Mouse (Mus musculus): ENCODE results near the gene Thsd4. TPM values are rescaled to one million over a fixed set of nuclear protein-coding genes. Genes with fewer than 3 reads are reported as not detected.

Thsd4 gene
- polyA plus RNA-seq, 1 experiment from 2014 or later, result 3.4 TPM

- Histone ChIP-seq H3K9me3 (ENCODE audit: low read length) (no peaks in the 10 kb centered on the region), H3K27ac (ENCODE audit: low read length) (no peak overlapping the region), H3K4me3 (ENCODE audit: low read depth, low read length) (peak overlapping the region; percentile 53; the same call in 1 of the 2 replicates), H3K36me3 (ENCODE audit: insufficient read depth, low read length) (no peaks in the 10 kb centered on the region), H3K27me3 (replicated peaks; ENCODE audit: insufficient read depth, low read length) (peaks cover 4% of the 10 kb centered on the region), H3K9ac (replicated peaks; ENCODE audit: low read depth) (0 out of 2 replicates have a peak overlapping the region, but pooled peaks have one; percentile 12), H3K4me2 (replicated peaks; ENCODE audit: low read depth, low read length) (peak overlapping the region; percentile 98), H3K4me1 (ENCODE audit: insufficient read depth, low read depth, low read length) (no peaks in the 10 kb centered on the region)
- WGBS, result 44% methylated on average over 5 of the region's 5 CpGs
- DNase-seq (ENCODE audit: low spot score) (no peak), ATAC-seq (no peak)
- TF ChIP-seq CTCF (IDR thresholded peaks at IDR 0.05), result no peak
- TF ChIP-seq EP300 (IDR thresholded peaks at IDR 0.05), result no peak
These were observed 703 bp downstream of the Thsd4 start for GRCm38 (mm10) chr9:60521143-60521542.

GRCm38 (mm10) chr9:60519601-60520000 lies 2.2 kb downstream of the Thsd4 start:
- no peak overlapping the region for H3K9ac ChIP-seq (replicated peaks; ENCODE audit: low read depth)
- no peak for ATAC-seq
- 41% methylated on average over 3 of the region's 3 CpGs for WGBS
- no peak overlapping the region for H3K4me3 ChIP-seq (ENCODE audit: low read depth, low read length)
- H3K4me1 ChIP-seq (ENCODE audit: insufficient read depth, low read depth, low read length), result no peaks in the 10 kb centered on the region
- no peak for DNase-seq (ENCODE audit: low spot score)
- H3K9me3 ChIP-seq (ENCODE audit: low read length), result no peaks in the 10 kb centered on the region
- TF ChIP-seq EP300 (IDR thresholded peaks at IDR 0.05), result no peak
- TF ChIP-seq CTCF (IDR thresholded peaks at IDR 0.05), result no peak
- peaks cover 4% of the 10 kb centered on the region for H3K27me3 ChIP-seq (replicated peaks; ENCODE audit: insufficient read depth, low read length)
- H3K4me2 ChIP-seq (replicated peaks; ENCODE audit: low read depth, low read length), result no peak overlapping the region
- H3K27ac ChIP-seq (ENCODE audit: low read length), result no peak overlapping the region
- no peaks in the 10 kb centered on the region for H3K36me3 ChIP-seq (ENCODE audit: insufficient read depth, low read length)

- peaks cover 4% of the 10 kb centered on the region for H3K27me3 ChIP-seq (replicated peaks; ENCODE audit: insufficient read depth, low read length)
- no peak overlapping the region for H3K4me2 ChIP-seq (replicated peaks; ENCODE audit: low read depth, low read length)
- no peak overlapping the region for H3K9ac ChIP-seq (replicated peaks; ENCODE audit: low read depth)
- H3K27ac ChIP-seq (ENCODE audit: low read length), result no peak overlapping the region
- H3K9me3 ChIP-seq (ENCODE audit: low read length), result no peaks in the 10 kb centered on the region
- H3K36me3 ChIP-seq (ENCODE audit: insufficient read depth, low read length), result no peaks in the 10 kb centered on the region
- H3K4me3 ChIP-seq (ENCODE audit: low read depth, low read length), result no peak overlapping the region
- peak; percentile 22 for DNase-seq (ENCODE audit: low spot score)
- H3K4me1 ChIP-seq (ENCODE audit: insufficient read depth, low read depth, low read length), result no peaks in the 10 kb centered on the region
- no peak for TF ChIP-seq EP300 (IDR thresholded peaks at IDR 0.05)
- TF ChIP-seq CTCF (IDR thresholded peaks at IDR 0.05), result no peak
- peak; percentile 27; the same call in 1 of the 2 replicates for ATAC-seq
- 19% methylated on average over 3 of the region's 3 CpGs for WGBS
These were observed 3.6 kb downstream of the Thsd4 start for GRCm38 (mm10) chr9:60518216-60518615.

GRCm38 (mm10) chr9:60517148-60517547 lies 4.7 kb downstream of the Thsd4 start:
- DNase-seq (ENCODE audit: low spot score) (no peak), ATAC-seq (no peak)
- TF ChIP-seq CTCF (IDR thresholded peaks at IDR 0.05) (no peak), EP300 (IDR thresholded peaks at IDR 0.05) (no peak)
- H3K27ac ChIP-seq (ENCODE audit: low read length), result no peak overlapping the region
- no peaks in the 10 kb centered on the region for H3K36me3 ChIP-seq (ENCODE audit: insufficient read depth, low read length)
- H3K9me3 ChIP-seq (ENCODE audit: low read length), result no peaks in the 10 kb centered on the region
- no peak overlapping the region for H3K4me2 ChIP-seq (replicated peaks; ENCODE audit: low read depth, low read length)
- no peak overlapping the region for H3K9ac ChIP-seq (replicated peaks; ENCODE audit: low read depth)
- H3K4me1 ChIP-seq (ENCODE audit: insufficient read depth, low read depth, low read length), result no peaks in the 10 kb centered on the region
- peaks cover 4% of the 10 kb centered on the region for H3K27me3 ChIP-seq (replicated peaks; ENCODE audit: insufficient read depth, low read length)
- WGBS, result 58% methylated on average over 4 of the region's 4 CpGs
- no peak overlapping the region for H3K4me3 ChIP-seq (ENCODE audit: low read depth, low read length)

- no peak overlapping the region for H3K27ac ChIP-seq (ENCODE audit: low read length)
- H3K4me3 ChIP-seq (ENCODE audit: low read depth, low read length), result no peak overlapping the region
- TF ChIP-seq EP300 (IDR thresholded peaks at IDR 0.05) (no peak), CTCF (IDR thresholded peaks at IDR 0.05) (no peak)
- no peak overlapping the region for H3K4me2 ChIP-seq (replicated peaks; ENCODE audit: low read depth, low read length)
- H3K36me3 ChIP-seq (ENCODE audit: insufficient read depth, low read length), result no peaks in the 10 kb centered on the region
- ATAC-seq, result no peak
- H3K9me3 ChIP-seq (ENCODE audit: low read length), result no peaks in the 10 kb centered on the region
- DNase-seq (ENCODE audit: low spot score), result no peak
- 89% methylated on average over 4 of the region's 4 CpGs for WGBS
- no peak overlapping the region for H3K9ac ChIP-seq (replicated peaks; ENCODE audit: low read depth)
- H3K27me3 ChIP-seq (replicated peaks; ENCODE audit: insufficient read depth, low read length), result peaks cover 3% of the 10 kb centered on the region
- H3K4me1 ChIP-seq (ENCODE audit: insufficient read depth, low read depth, low read length), result no peaks in the 10 kb centered on the region
These were observed 5.5 kb downstream of the Thsd4 start for GRCm38 (mm10) chr9:60516379-60516778.

- Histone ChIP-seq H3K4me1 (ENCODE audit: insufficient read depth, low read depth, low read length) (no peaks in the 10 kb centered on the region), H3K27ac (ENCODE audit: low read length) (no peak overlapping the region), H3K4me2 (replicated peaks; ENCODE audit: low read depth, low read length) (no peak overlapping the region), H3K9me3 (ENCODE audit: low read length) (no peaks in the 10 kb centered on the region), H3K36me3 (ENCODE audit: insufficient read depth, low read length) (no peaks in the 10 kb centered on the region), H3K9ac (replicated peaks; ENCODE audit: low read depth) (no peak overlapping the region), H3K27me3 (replicated peaks; ENCODE audit: insufficient read depth, low read length) (no peaks in the 10 kb centered on the region), H3K4me3 (ENCODE audit: low read depth, low read length) (no peak overlapping the region)
- no peak for DNase-seq (ENCODE audit: low spot score)
- WGBS, result 34% methylated on average over 11 of the region's 11 CpGs
- TF ChIP-seq CTCF (IDR thresholded peaks at IDR 0.05) (no peak), EP300 (IDR thresholded peaks at IDR 0.05) (no peak)
- ATAC-seq, result no peak
These were observed 8.5 kb downstream of the Thsd4 start for GRCm38 (mm10) chr9:60513329-60513788.

- no peaks in the 10 kb centered on the region for H3K4me1 ChIP-seq (ENCODE audit: insufficient read depth, low read depth, low read length)
- WGBS, result 61% methylated on average over 6 of the region's 6 CpGs
- ATAC-seq (no peak), DNase-seq (ENCODE audit: low spot score) (no peak)
- no peak overlapping the region for H3K27ac ChIP-seq (ENCODE audit: low read length)
- no peak overlapping the region for H3K4me3 ChIP-seq (ENCODE audit: low read depth, low read length)
- no peak overlapping the region for H3K9ac ChIP-seq (replicated peaks; ENCODE audit: low read depth)
- H3K36me3 ChIP-seq (ENCODE audit: insufficient read depth, low read length), result no peaks in the 10 kb centered on the region
- H3K4me2 ChIP-seq (replicated peaks; ENCODE audit: low read depth, low read length), result no peak overlapping the region
- H3K9me3 ChIP-seq (ENCODE audit: low read length), result no peaks in the 10 kb centered on the region
- no peak for TF ChIP-seq EP300 (IDR thresholded peaks at IDR 0.05)
- no peak for TF ChIP-seq CTCF (IDR thresholded peaks at IDR 0.05)
- H3K27me3 ChIP-seq (replicated peaks; ENCODE audit: insufficient read depth, low read length), result no peaks in the 10 kb centered on the region
These were observed 11.0 kb downstream of the Thsd4 start for GRCm38 (mm10) chr9:60510876-60511275.
